Mouse (Mus musculus) naive thymus-derived CD4-positive, alpha-beta T cell, adult 5 months (primary cell): ENCODE measurements around the gene H2al1m. TPM values are rescaled to one million over a fixed set of nuclear protein-coding genes. Genes with fewer than 3 reads are reported as not detected.

ENCODE experiments used
- polyA plus RNA-seq: library from polyadenylated mRNA; unstranded; fragments of 100-300 nt; shearing (Covaris generic); gene quantifications from one replicate; pipeline ENCODE4 v1.2.1, GENCODE M21; 2017

Gene H2al1m
- polyA plus RNA-seq = 0.68 TPM

DNA sequence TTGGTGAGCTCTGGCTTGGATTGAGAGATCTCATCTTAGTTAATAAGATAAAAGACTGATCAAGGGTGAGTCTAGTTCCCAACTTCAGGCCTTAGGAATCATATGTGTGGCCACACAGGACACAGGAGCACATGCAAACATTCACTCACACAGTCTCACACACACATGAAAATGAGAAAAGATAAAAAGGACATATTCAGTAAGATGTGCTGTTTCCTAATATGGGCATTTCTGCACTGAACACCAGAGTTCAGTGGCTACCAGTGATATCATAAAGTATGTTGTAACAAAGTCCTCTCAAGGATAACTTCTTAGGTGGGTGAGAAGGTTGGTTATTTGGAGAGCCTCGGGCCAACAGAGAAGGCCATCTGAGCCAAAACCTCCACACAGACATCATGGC is at the start of gene H2al1m:
TSS of gene H2al1m (plus strand) at position 301 of the 400 bp plus-strand sequence.

DNA sequence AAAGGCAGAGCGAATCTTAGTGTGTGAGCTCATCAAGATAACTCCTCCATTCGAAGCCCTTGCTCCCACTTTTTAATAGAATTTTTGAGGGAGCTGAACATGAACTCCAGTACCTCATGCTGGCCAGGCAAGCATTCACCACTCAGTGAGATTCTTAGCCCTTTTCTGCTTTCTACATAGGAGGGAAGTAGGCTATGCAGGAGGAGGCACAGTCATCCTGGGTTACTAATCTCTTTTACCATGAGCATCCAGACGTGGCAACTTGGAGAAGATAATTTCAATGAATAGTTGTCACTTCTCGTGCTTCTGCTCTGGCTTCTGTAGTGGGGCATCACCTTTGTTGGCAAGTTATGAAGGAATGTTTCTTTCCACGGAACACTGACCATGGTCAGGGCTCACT is 26.8 kb upstream of the H2al1m start, which contains the start of gene Gm14862:
TSS of gene Gm14862 (minus strand) at position 134 of the 400 bp plus-strand sequence.

DNA sequence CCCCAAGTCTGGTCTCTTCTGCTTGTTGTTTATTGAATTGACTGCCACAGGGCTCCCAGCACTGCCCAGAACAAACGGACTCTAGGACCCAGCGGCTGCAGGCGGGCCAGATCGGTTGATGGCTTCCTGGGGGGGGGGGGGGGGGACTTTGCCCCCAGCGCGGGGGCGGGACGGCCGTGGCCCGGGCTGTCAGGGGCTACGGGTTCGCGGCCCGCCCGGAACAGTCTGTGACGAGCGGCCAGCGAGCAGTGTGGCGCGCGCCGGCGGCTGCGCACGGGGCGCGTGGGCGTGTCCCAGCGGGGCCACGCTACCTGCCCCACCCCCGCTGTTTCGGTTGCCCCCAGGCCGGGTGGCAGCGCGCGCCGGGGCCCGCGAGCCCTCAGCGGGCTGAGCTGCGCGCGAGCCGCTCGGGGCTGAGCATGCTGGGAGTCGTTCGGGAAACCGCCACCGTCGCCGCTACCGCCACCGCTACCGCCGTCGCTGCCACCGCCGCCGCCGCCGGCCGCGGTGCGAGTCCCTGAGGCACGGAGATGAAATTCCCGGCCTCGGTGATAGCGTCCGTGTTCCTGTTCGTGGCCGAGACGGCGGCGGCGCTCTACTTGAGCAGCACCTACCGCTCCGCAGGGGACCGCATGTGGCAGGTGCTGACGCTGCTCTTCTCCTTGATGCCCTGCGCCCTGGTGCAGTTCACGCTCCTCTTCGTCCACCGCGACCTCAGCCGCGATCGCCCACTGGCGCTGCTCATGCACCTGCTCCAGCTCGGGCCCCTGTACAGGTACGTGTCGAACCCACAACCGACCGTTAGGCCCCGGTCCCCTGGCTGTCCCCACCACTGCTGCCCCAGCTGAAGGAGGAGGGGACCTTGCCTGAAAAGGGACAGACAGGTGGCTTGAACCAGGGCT is 10.9 kb upstream of the H2al1m start, which contains the start of gene Xk:
TSS of gene Xk (plus strand) at position 297 of the 902 bp plus-strand sequence.

Other genes starting within 250 kb of the H2al1m start
- gene Fthl17f, start 220.7 kb upstream of the H2al1m start, polyA plus RNA-seq = not detected
- not detected for gene 4930402K13Rik, start 179.2 kb upstream of the H2al1m start, polyA plus RNA-seq
- gene Lancl3, start 83.9 kb upstream of the H2al1m start, polyA plus RNA-seq = 0.09 TPM
- not detected for gene Gm14862, start 26.9 kb upstream of the H2al1m start, polyA plus RNA-seq
- gene Xk, start 11.0 kb upstream of the H2al1m start, polyA plus RNA-seq = 1.3 TPM
- not detected for gene H2al1k, start 66.9 kb downstream of the H2al1m start, polyA plus RNA-seq
- gene Cybb, start 204.0 kb downstream of the H2al1m start, polyA plus RNA-seq = not detected